Mouse (Mus musculus) hindbrain, embryonic 12.5 days (tissue): ENCODE data around the gene G6pdx. TPM values are rescaled to one million over a fixed set of nuclear protein-coding genes. Genes with fewer than 3 reads are reported as not detected.

ENCODE experiments used
- ATAC-seq: fragments of 200-750 bp; cut with Nextera tagmentation; 2 replicates; pipeline ENCODE4 v1.8.0; 2017; ENCODE audit warnings: moderate TSS enrichment; ENCODE audit not compliant: low FRiP score
- H3K27ac ChIP-seq: fragments of 300-500 bp; sonication (generic); 2 replicates; pipeline ENCODE4 v1.5.1; 2016; ENCODE audit warnings: mild to moderate bottlenecking
- H3K27me3 ChIP-seq: fragments of 300-500 bp; sonication (generic); 2 replicates; pipeline ENCODE4 v1.6.1; 2016; ENCODE audit warnings: mild to moderate bottlenecking
- H3K36me3 ChIP-seq: fragments of 300-500 bp; sonication (generic); 2 replicates; pipeline ENCODE4 v1.6.1; 2016; ENCODE audit warnings: mild to moderate bottlenecking
- H3K4me1 ChIP-seq: fragments of 300-500 bp; sonication (generic); 2 replicates; pipeline ENCODE4 v1.6.1; 2016
- H3K4me2 ChIP-seq: fragments of 300-500 bp; sonication (generic); replicated peaks from 2 replicates; pipeline ENCODE4 v1.6.1; 2016; ENCODE audit warnings: mild to moderate bottlenecking
- H3K4me3 ChIP-seq: fragments of 300-500 bp; sonication (generic); 2 replicates; pipeline ENCODE4 v1.5.1; 2016; ENCODE audit warnings: mild to moderate bottlenecking
- H3K9ac ChIP-seq: fragments of 300-500 bp; sonication (generic); 2 replicates; pipeline ENCODE4 v1.6.1; 2016; ENCODE audit warnings: mild to moderate bottlenecking, moderate library complexity
- H3K9me3 ChIP-seq: fragments of 300-500 bp; sonication (generic); replicated peaks from 2 replicates; pipeline ENCODE4 v1.6.1; 2016; ENCODE audit warnings: mild to moderate bottlenecking
- WGBS: fragments of 180-500 bp; shearing (Covaris S2); methylation state at CpG from one replicate; pipeline ENCODE4 v1.1.7; 2016; 5-methylcytosine and 5-hydroxymethylcytosine counted together
- polyA plus RNA-seq: library from polyadenylated mRNA; unstranded; fragments of >200 nt; fragmentation: Nextera tagmentation; extraction: Ambion mirVana; gene quantifications from 2 replicates; pipeline ENCODE4 v1.2.1, GENCODE M21; 2016

The G6pdx gene
- polyA plus RNA-seq, result 48.8 and 52.9 TPM in 2 replicates

DNA sequence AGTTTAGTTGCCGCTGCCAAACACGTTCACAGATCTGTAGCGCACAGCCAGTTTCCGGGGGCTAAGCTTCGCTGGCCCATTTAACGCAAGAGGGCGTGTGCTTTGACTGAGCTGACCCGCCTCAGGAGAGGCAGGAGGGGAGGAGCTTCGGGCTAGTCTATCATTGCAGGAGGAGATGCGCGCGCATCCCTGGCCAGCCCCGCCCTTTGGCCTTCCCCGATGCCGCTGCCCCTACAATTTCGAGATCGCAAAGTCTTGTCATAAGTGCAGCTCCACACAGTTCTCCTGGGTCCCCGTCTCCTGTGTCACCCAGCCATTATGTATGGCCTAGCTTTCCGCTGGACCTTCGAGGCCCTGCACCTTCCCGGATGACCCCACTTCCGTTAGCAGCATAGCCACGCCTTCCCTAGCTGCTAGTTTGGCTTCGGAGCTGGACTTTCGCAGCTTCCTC, at the start of gene G6pdx:
TSS of gene G6pdx (minus strand) at position 369 of the 451 bp plus-strand sequence.
- H3K9ac ChIP-seq, result peak within 1 kb of the TSS; percentile 57
- H3K4me3 ChIP-seq, result peak within 1 kb of the TSS; percentile 51
- peak within 1 kb of the TSS; percentile 77 for H3K27ac ChIP-seq
- H3K9me3 ChIP-seq, result no peaks in the 10 kb centered on the region
- ATAC-seq, result peak; percentile 85
- peaks cover 4% of the 10 kb centered on the region for H3K36me3 ChIP-seq
- peak within 1 kb of the TSS; percentile 55 for H3K4me2 ChIP-seq
- H3K27me3 ChIP-seq, result no peaks in the 10 kb centered on the region
- peaks cover 6% of the 10 kb centered on the region; the same call in 1 of the 2 replicates for H3K4me1 ChIP-seq
- WGBS, result 24% methylated on average over 25 of the region's 25 CpGs

DNA sequence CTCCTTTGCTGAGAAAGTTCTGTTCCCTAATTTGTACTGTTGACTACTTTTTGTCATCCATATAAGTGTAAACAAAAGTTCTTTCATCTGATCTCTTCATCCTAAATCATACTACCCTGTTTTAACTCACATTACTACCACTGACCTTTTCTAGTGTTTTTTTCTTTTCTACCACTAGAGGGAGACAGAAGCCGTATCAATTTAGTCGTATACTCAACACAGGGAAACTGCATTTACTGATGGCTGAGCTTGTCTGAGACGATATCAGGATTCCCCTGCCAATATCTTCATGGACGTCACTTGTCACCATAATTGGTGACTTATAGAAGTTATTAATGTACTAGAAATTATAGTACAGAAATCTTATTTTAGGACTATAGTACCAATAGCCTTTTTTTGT, 23.8 kb upstream of the G6pdx start:
- WGBS, result 16% methylated on average over 4 of the region's 4 CpGs
- no peaks in the 10 kb centered on the region for H3K4me1 ChIP-seq
- H3K9me3 ChIP-seq, result no peaks in the 10 kb centered on the region
- no peak overlapping the region for H3K9ac ChIP-seq
- no peak overlapping the region for H3K4me2 ChIP-seq
- no peak overlapping the region for H3K27ac ChIP-seq
- no peak overlapping the region for H3K4me3 ChIP-seq
- H3K27me3 ChIP-seq, result no peaks in the 10 kb centered on the region
- no peak for ATAC-seq
- H3K36me3 ChIP-seq, result peaks cover 9% of the 10 kb centered on the region; the same call in 1 of the 2 replicates

DNA sequence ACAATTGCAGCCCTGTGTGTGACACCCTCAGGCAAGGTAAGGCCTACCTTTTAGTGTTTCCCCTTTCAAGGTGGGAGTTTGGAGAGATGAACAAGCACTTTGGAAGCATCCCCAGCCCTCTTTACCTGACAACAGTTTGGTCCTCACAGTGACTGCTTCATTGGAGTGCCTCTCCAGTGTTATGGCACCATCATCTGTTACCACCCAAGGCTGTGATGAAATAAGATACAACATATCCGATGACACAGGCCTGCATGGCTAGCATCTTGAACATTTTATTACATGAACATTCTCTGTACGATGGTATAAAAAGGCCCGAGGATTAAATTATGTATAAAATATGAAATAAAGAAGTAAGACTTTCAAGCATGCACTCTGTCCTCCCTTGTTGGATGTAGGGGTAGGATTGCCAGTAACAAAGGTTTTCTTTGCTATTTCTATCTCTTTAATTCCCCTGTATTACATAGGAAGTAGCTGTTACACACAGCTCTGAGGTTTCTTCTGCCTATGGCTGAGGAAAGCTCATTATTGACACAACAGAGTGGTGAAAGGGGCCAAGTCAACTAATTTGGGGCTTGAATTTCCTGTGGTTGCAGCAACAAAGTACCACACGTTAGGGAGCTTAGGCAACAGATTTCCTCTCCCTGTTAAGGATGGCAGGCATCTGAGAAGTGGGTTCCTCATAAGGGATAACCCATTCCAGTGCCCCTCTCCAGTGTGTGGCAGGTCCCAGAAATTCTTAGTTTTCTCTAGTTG, 22.3 kb upstream of the G6pdx start:
- WGBS, result 80% methylated on average over 4 of the region's 4 CpGs
- Histone ChIP-seq H3K4me1 (no peaks in the 10 kb centered on the region), H3K9ac (no peak overlapping the region), H3K27me3 (no peaks in the 10 kb centered on the region), H3K36me3 (peaks cover 9% of the 10 kb centered on the region; the same call in 1 of the 2 replicates), H3K9me3 (no peaks in the 10 kb centered on the region), H3K27ac (no peak overlapping the region), H3K4me3 (no peak overlapping the region), H3K4me2 (no peak overlapping the region)
- no peak for ATAC-seq

DNA sequence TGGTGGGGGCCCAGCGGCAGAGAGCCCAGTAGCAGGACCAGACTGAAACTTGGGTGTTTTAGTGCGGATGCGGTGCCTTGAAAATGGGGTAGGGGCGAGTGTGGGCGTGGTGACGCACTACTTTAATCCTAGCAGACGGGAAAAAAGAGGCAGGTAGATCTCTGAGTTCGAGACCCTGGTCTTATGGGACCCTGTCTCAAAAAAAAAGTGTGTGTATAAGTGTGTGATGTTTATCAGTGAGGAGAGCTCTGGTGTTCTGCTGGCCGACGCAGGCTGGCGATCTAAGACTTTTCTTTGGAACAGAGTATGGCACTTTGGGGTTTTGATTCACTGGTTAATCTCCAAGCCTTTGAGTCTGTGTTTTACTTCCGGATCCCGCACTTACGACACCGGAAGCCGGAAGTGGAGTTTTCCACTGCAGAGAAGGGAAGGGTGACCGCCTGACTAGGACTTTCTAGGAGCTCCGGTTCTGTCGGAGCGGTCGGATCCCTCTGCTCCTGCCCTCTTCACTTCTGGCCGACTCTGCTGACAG, 362 bp upstream of the G6pdx start:
- peaks cover 9% of the 10 kb centered on the region for H3K36me3 ChIP-seq
- peak overlapping the region; percentile 77 for H3K27ac ChIP-seq
- peaks cover 6% of the 10 kb centered on the region; the same call in 1 of the 2 replicates for H3K4me1 ChIP-seq
- 18% methylated on average over 22 of the region's 22 CpGs for WGBS
- ATAC-seq, result peak; percentile 67
- H3K4me2 ChIP-seq, result peak overlapping the region; percentile 55
- H3K9me3 ChIP-seq, result no peaks in the 10 kb centered on the region
- H3K9ac ChIP-seq, result peak overlapping the region; percentile 57
- H3K27me3 ChIP-seq, result no peaks in the 10 kb centered on the region
- peak overlapping the region; percentile 51 for H3K4me3 ChIP-seq

DNA sequence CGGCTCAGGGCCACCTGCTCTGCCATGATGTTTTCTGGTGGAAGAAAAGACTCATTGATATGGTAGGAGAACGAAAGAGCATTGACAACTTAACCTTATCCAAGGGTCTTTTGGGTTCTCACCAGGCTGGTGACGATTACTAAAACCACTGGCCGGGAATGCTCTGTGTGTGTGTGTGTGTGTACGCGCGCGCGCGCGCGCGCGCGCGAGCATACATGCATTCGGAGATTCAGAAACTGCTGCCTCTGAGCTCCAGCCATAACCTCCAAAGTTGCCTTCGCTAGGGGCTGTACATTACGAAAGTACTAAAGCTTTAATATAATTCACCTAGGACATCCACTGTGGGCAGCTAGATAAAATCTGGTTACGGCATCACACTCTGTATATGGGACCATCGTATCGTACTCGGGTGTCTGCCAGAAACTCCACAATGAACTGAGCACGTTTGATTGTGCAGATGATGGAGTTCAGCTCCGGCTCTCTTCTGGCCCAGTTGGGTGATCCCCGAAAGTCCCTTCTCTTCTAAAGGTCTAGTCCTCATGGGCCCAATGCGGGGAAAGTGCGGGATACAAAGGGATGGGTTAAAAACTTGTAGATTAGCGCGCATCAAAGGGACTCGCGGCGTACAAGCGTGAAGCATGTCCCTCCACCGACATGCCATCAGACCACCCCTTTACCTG, 708 bp downstream of the G6pdx start:
- H3K27ac ChIP-seq, result peak overlapping the region; percentile 77
- peaks cover 6% of the 10 kb centered on the region; the same call in 1 of the 2 replicates for H3K4me1 ChIP-seq
- peak overlapping the region; percentile 50 for H3K9ac ChIP-seq
- peak overlapping the region; percentile 51 for H3K4me3 ChIP-seq
- no peaks in the 10 kb centered on the region for H3K27me3 ChIP-seq
- H3K36me3 ChIP-seq, result no peaks in the 10 kb centered on the region
- WGBS, result 22% methylated on average over 35 of the region's 35 CpGs
- peak; percentile 47 for ATAC-seq
- H3K4me2 ChIP-seq, result peak overlapping the region; percentile 55
- H3K9me3 ChIP-seq, result no peaks in the 10 kb centered on the region

DNA sequence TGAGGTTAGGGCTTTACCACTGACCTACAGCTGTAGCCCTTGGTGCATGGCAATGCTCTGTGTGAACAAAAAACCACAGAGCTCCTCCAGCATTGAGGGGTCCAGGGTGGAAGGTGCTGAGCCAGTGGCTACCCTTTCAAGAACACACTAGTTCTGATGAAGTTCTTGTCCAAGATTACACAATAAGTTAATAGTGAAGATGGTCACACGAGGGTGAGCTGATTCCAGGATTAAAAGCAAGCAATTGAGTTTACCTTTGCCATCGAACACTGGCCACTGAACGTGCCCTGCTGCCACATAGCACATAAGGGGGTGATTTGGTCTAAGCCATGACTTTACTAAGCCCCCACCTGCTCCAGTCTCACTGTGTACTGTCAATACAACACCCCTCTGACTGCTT, 1.9 kb downstream of the G6pdx start:
- Histone ChIP-seq H3K27ac (no peak overlapping the region), H3K36me3 (no peaks in the 10 kb centered on the region), H3K9ac (no peak overlapping the region), H3K4me1 (peaks cover 6% of the 10 kb centered on the region; the same call in 1 of the 2 replicates), H3K27me3 (no peaks in the 10 kb centered on the region), H3K4me2 (no peak overlapping the region), H3K9me3 (no peaks in the 10 kb centered on the region), H3K4me3 (no peak overlapping the region)
- WGBS, result 82% methylated on average over 3 of the region's 3 CpGs
- no peak for ATAC-seq

DNA sequence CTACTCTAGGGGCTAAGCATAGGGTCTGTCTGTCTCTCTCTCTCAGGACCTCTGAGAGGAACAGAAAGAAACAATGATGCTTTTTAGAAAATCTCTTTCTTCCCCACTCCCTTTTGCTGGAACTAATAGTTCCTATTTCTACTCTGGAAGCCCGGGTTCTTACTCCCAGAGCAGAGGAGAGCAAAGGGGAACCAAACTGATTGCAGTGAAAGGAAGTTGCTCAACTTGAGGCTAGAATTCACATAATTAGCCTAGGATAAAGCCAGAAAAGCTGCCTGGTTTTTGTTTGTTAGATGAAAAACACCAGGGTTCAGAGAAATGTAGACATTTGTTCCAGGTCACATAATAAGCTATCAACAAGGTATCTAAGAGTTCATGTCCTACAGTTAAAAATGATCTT, 2.7 kb downstream of the G6pdx start:
- H3K36me3 ChIP-seq, result no peaks in the 10 kb centered on the region
- H3K27ac ChIP-seq, result no peak overlapping the region
- H3K4me3 ChIP-seq, result no peak overlapping the region
- no peaks in the 10 kb centered on the region for H3K9me3 ChIP-seq
- no peak for ATAC-seq
- no peak overlapping the region for H3K9ac ChIP-seq
- no peak overlapping the region for H3K4me2 ChIP-seq
- WGBS, result 88% methylated on average over 1 of the region's 1 CpGs
- H3K4me1 ChIP-seq, result peaks cover 6% of the 10 kb centered on the region; the same call in 1 of the 2 replicates
- no peaks in the 10 kb centered on the region for H3K27me3 ChIP-seq

DNA sequence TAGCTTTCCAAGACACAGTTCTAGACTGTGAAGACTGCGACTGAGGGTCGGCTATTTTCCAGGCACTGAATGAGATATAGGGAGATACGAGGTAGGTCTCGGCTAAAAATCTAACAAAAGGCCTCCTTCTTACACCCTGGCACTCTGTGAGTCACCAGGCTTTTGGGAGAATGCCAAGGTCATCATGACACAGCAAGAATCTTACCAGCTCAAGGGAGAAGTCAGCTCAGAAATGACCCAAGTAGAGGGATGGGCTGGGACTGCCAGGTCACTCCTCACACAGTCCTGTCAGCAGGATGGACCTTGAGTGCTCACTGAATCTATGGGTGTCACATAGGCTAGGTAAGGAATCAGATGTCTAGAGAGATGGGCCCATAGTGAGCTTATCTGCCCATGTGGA, 3.8 kb downstream of the G6pdx start:
- H3K27me3 ChIP-seq, result no peaks in the 10 kb centered on the region
- WGBS, result 85% methylated on average over 4 of the region's 4 CpGs

DNA sequence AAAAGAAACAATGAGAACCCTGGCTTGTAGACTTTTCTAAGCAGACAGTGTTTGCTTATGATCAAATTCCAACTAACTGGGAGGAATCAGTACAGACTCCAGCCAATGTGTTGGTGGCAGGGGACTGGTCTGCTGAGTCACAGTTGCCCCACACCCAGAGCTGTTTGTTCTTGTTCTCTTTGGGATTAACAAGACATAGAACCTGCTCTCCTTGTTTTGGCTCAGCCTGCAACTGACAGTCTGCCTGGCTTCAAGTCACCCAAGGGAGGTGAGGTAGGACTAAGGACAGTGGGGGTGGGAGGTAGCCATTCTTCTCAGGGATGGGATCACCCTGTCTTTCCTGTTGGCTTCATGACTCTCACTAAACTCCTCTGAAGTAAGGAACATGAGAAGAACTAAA, 4.6 kb downstream of the G6pdx start:
- H3K9ac ChIP-seq, result no peak overlapping the region
- H3K27me3 ChIP-seq, result no peaks in the 10 kb centered on the region
- H3K27ac ChIP-seq, result no peak overlapping the region
- H3K4me3 ChIP-seq, result no peak overlapping the region
- H3K4me2 ChIP-seq, result no peak overlapping the region
- no peak for ATAC-seq
- no peaks in the 10 kb centered on the region for H3K4me1 ChIP-seq
- no peaks in the 10 kb centered on the region for H3K36me3 ChIP-seq
- H3K9me3 ChIP-seq, result no peaks in the 10 kb centered on the region

More for the DNA sequence above, 3.8 kb downstream of the G6pdx start:
- Histone ChIP-seq H3K36me3 (no peaks in the 10 kb centered on the region), H3K27ac (no peak overlapping the region), H3K4me2 (no peak overlapping the region), H3K4me1 (peaks cover 4% of the 10 kb centered on the region; the same call in 1 of the 2 replicates), H3K9me3 (no peaks in the 10 kb centered on the region), H3K4me3 (no peak overlapping the region), H3K9ac (no peak overlapping the region)
- no peak for ATAC-seq

DNA sequence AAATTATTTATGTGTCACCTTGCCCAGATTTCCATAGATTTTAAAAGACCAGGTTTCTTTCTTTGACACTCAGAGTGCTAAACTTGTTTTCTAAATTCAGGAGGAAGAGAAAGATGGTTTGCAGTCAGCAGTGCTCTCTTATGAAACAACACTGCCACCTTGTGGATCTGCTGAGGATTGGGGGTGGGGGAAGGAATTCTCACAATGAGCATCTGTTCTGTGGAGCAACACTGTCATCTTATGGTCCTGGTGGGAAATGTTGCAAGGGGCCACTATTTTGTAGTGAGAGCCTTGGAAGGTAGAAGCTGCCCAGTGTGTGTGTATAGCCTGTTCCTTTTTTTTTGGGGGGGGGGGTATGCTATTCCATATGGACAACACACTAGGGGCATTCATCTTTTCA, 15.6 kb downstream of the G6pdx start:
- Histone ChIP-seq H3K9me3 (no peaks in the 10 kb centered on the region), H3K27me3 (no peaks in the 10 kb centered on the region), H3K4me2 (no peak overlapping the region), H3K36me3 (no peaks in the 10 kb centered on the region), H3K27ac (no peak overlapping the region), H3K9ac (no peak overlapping the region), H3K4me1 (no peaks in the 10 kb centered on the region), H3K4me3 (no peak overlapping the region)
- ATAC-seq, result peak; percentile 58

DNA sequence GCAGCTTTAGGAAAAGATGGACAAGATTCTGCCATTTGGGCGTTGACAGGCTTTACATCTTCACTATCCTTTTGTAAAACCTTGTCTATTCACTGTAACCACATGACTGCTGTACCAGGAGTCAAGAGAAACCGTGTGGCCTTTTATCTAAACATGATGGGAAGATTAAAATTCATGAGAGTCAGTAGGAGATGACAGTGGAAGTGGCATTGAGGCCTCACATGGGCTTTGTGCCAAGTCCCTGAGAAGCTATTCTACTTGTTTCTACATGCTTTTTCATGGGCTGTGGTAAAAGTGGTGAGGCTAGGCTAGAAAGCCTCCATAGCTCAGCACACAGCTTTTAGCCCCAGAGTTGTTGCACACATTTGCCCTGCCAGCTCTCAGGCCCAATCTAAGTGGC, 20.7 kb downstream of the G6pdx start:
- H3K4me3 ChIP-seq, result no peak overlapping the region
- H3K36me3 ChIP-seq, result no peaks in the 10 kb centered on the region
- no peak for ATAC-seq
- 33% methylated on average over 2 of the region's 2 CpGs for WGBS
- no peaks in the 10 kb centered on the region for H3K9me3 ChIP-seq
- no peak overlapping the region for H3K27ac ChIP-seq
- no peaks in the 10 kb centered on the region for H3K27me3 ChIP-seq
- no peak overlapping the region for H3K9ac ChIP-seq
- H3K4me1 ChIP-seq, result no peaks in the 10 kb centered on the region
- no peak overlapping the region for H3K4me2 ChIP-seq

DNA sequence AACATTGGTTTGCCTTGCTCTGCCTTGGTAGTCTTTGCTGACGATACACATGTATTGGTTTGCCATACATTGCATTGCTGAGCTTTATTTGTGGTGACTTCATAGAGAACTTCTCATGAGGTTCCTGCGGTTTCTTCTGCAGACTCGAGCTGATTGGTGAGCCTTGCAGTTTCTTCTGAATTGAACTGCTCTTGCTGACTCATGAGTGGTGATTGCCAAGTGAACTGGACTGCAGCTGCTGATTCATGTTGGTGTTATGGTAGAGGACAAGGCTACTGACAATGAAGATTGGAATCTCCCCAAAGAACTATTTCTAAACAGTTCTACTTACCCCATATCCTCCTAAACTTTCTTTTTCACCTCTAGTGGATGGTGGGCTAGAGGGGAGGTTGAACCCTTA, 28.9 kb downstream of the G6pdx start:
- Histone ChIP-seq H3K4me2 (no peak overlapping the region), H3K36me3 (no peaks in the 10 kb centered on the region), H3K27me3 (no peaks in the 10 kb centered on the region), H3K4me3 (no peak overlapping the region), H3K27ac (no peak overlapping the region), H3K4me1 (no peaks in the 10 kb centered on the region), H3K9me3 (no peaks in the 10 kb centered on the region; the same call in 1 of the 2 replicates), H3K9ac (no peak overlapping the region)
- 84% methylated on average over 3 of the region's 3 CpGs for WGBS
- no peak for ATAC-seq
